20 mouse cellular contexts compared by ENCODE assay signal in genomic region chr13:90370746-90371414, GRCm38 (mm10).
A peak's percentile ranks its signal among the peaks of the same experiment; 100 is the strongest.
DNase-seq lines count a peak whose midpoint lies in the region; ATAC-seq lines count a peak whose summit lies in the region.
"Had no signal": no experiment of that assay in that cellular context is flagged by ENCODE, and none has a peak within 500 bp of the region (broad histone marks: within the 10 kb centered on the region; RNA-seq: fewer than 3 reads in every experiment).

No protein-coding gene starts in this region.

- H3K27me3 ChIP-seq in hindbrain, embryonic 15.5 days = no peaks in the 10 kb centered on the region
- H3K27me3 ChIP-seq in hindbrain, embryonic 11.5 days (ENCODE audit: control insufficient read depth, insufficient read depth, low read length) = no peaks in the 10 kb centered on the region
- H3K27me3 ChIP-seq in kidney, embryonic 15.5 days = no peaks in the 10 kb centered on the region
- H3K27me3 ChIP-seq: embryonic facial prominence, embryonic 13.5 days; embryonic facial prominence, embryonic 15.5 days; forebrain, embryonic 12.5 days had no signal

- no peaks in the 10 kb centered on the region for H3K36me3 ChIP-seq in hindbrain, embryonic 15.5 days
- H3K36me3 ChIP-seq in hindbrain, embryonic 11.5 days (ENCODE audit: control insufficient read depth, insufficient read depth, low read length) = no peaks in the 10 kb centered on the region
- H3K36me3 ChIP-seq in kidney, embryonic 15.5 days = no peaks in the 10 kb centered on the region
- H3K36me3 ChIP-seq: embryonic facial prominence, embryonic 13.5 days; embryonic facial prominence, embryonic 15.5 days; forebrain, embryonic 10.5 days; forebrain, embryonic 12.5 days had no signal

- no peaks in the 10 kb centered on the region for H3K9me3 ChIP-seq in hindbrain, embryonic 15.5 days
- no peaks in the 10 kb centered on the region for H3K9me3 ChIP-seq in hindbrain, embryonic 11.5 days (ENCODE audit: control insufficient read depth, low read length)
- no peaks in the 10 kb centered on the region for H3K9me3 ChIP-seq in kidney, embryonic 15.5 days (replicated peaks)
- H3K9me3 ChIP-seq: embryonic facial prominence, embryonic 13.5 days; embryonic facial prominence, embryonic 15.5 days; forebrain, embryonic 10.5 days; forebrain, embryonic 12.5 days had no signal

- 84% methylated on average over 3 of the region's 3 CpGs for WGBS in hindbrain, embryonic 15.5 days
- WGBS in hindbrain, embryonic 11.5 days = 78% methylated on average over 3 of the region's 3 CpGs
- WGBS in kidney, embryonic 15.5 days = 68% methylated on average over 3 of the region's 3 CpGs

- ATAC-seq in hindbrain, embryonic 15.5 days (ENCODE audit: low FRiP score, low read depth) = peak; percentile 34; the same call in 1 of the 2 replicates
- ATAC-seq in hindbrain, embryonic 11.5 days (ENCODE audit: low FRiP score) = no peak
- ATAC-seq in kidney, embryonic 15.5 days (replicated peaks; ENCODE audit: low FRiP score) = peak; percentile 82
- ATAC-seq: forebrain, embryonic 14.5 days; forebrain, embryonic 16.5 days had no signal

- H3K9ac ChIP-seq in hindbrain, embryonic 15.5 days = no peak overlapping the region
- H3K9ac ChIP-seq in hindbrain, embryonic 11.5 days (ENCODE audit: low read depth, low read length) = no peak overlapping the region
- no peak overlapping the region for H3K9ac ChIP-seq in kidney, embryonic 15.5 days
- H3K9ac ChIP-seq: embryonic facial prominence, embryonic 13.5 days; embryonic facial prominence, embryonic 15.5 days; forebrain, embryonic 12.5 days had no signal

- H3K27ac ChIP-seq in hindbrain, embryonic 15.5 days (replicated peaks) = no peak overlapping the region
- no peak overlapping the region for H3K27ac ChIP-seq in hindbrain, embryonic 11.5 days (ENCODE audit: low read depth, low read length)
- H3K27ac ChIP-seq in kidney, embryonic 15.5 days = peak overlapping the region; percentile 24
- H3K27ac ChIP-seq: embryonic facial prominence, embryonic 13.5 days; embryonic facial prominence, embryonic 15.5 days; forebrain, embryonic 10.5 days; forebrain, embryonic 12.5 days had no signal

- H3K4me2 ChIP-seq in hindbrain, embryonic 15.5 days = no peak overlapping the region
- H3K4me2 ChIP-seq in hindbrain, embryonic 11.5 days (replicated peaks; ENCODE audit: low read depth, low read length) = no peak overlapping the region
- no peak overlapping the region for H3K4me2 ChIP-seq in kidney, embryonic 15.5 days
- H3K4me2 ChIP-seq: embryonic facial prominence, embryonic 13.5 days; embryonic facial prominence, embryonic 15.5 days; forebrain, embryonic 12.5 days had no signal

- no peak overlapping the region for H3K4me3 ChIP-seq in hindbrain, embryonic 15.5 days
- no peak overlapping the region for H3K4me3 ChIP-seq in hindbrain, embryonic 11.5 days (ENCODE audit: low read depth, low read length)
- H3K4me3 ChIP-seq in kidney, embryonic 15.5 days (replicated peaks) = no peak overlapping the region
- H3K4me3 ChIP-seq: embryonic facial prominence, embryonic 13.5 days; embryonic facial prominence, embryonic 15.5 days; erythroblast, embryonic 14.5 days; forebrain, embryonic 10.5 days; forebrain, embryonic 12.5 days had no signal

- no peak for DNase-seq in hindbrain, embryonic 11.5 days (ENCODE audit: low spot score)
- no peak for DNase-seq in kidney, adult 9 months
- DNase-seq in kidney, postnatal 4 days = peak; percentile 7 to 23
- no peak for DNase-seq in kidney, adult 8-10 months
- DNase-seq: cerebellum, adult 11 months; cerebellum, adult 18-20 months; cerebellum, adult 8-10 months; cerebellum, adult 9-11 months; cerebellum, postnatal 14 days; cerebellum, postnatal 36 days; embryo, embryonic 11 days had no signal

- H3K4me1 ChIP-seq in hindbrain, embryonic 15.5 days (replicated peaks) = no peaks in the 10 kb centered on the region
- no peaks in the 10 kb centered on the region for H3K4me1 ChIP-seq in hindbrain, embryonic 11.5 days (replicated peaks; ENCODE audit: control insufficient read depth, insufficient read depth, low read length)
- H3K4me1 ChIP-seq in kidney, embryonic 15.5 days = no peaks in the 10 kb centered on the region
- H3K4me1 ChIP-seq: embryonic facial prominence, embryonic 13.5 days; embryonic facial prominence, embryonic 15.5 days; forebrain, embryonic 10.5 days; forebrain, embryonic 12.5 days had no signal

Comparison
In these comparisons a context has a peak if more than half of its experiments do, and no peak if none do; other contexts are left out.
1. DNase-seq: peak in kidney, postnatal 4 days (2 of 2); none in hindbrain, embryonic 11.5 days (single experiment), kidney, adult 9 months (single experiment) and kidney, adult 8-10 months (0 of 2).